Mouse (Mus musculus): ENCODE measurements around the gene Ccdc124. TPM values are rescaled to one million over a fixed set of nuclear protein-coding genes. Genes with fewer than 3 reads are reported as not detected.
A peak's percentile ranks its signal among the peaks of the same experiment; 100 is the strongest.

Ccdc124 gene
- total and polyA plus RNA-seq, 2 experiments: 22.1 to 34.4 TPM

- peak; percentile 98 for TF ChIP-seq CTCF (IDR thresholded peaks at IDR 0.05; ENCODE audit: low read depth, low read length)
- TF ChIP-seq POLR2A (IDR thresholded peaks at IDR 0.05; ENCODE audit: extremely low read depth, insufficient read depth, low read length): no peak
- peak; percentile 48 for DNase-seq (ENCODE audit: extremely low read depth, low read depth, low spot score)
- no peaks in the 10 kb centered on the region for H3K27me3 ChIP-seq (ENCODE audit: control insufficient read depth, insufficient read depth, low read length)
- no peak overlapping the region for H3K4me3 ChIP-seq (ENCODE audit: insufficient read depth, low read depth, low read length)
- H3K4me1 ChIP-seq (ENCODE audit: control insufficient read depth, insufficient read depth, low read length): peaks cover 7% of the 10 kb centered on the region
- no peaks in the 10 kb centered on the region for H3K79me2 ChIP-seq (ENCODE audit: control insufficient read depth, insufficient read depth, low read length)
- 5% methylated on average over 6 of the region's 6 CpGs for WGBS
- H3K27ac ChIP-seq (replicated peaks; ENCODE audit: insufficient read depth, low read depth, low read length): no peak overlapping the region
- H3K9ac ChIP-seq (ENCODE audit: low read depth, low read length): no peak overlapping the region
- H3K36me3 ChIP-seq (ENCODE audit: control insufficient read depth, insufficient read depth, low read length): no peaks in the 10 kb centered on the region
Observed at GRCm38 (mm10) chr8:70844523-70844922, 29.2 kb downstream of the Ccdc124 start.

GRCm38 (mm10) chr8:70843941-70844340, 29.8 kb downstream of the Ccdc124 start:
- TF ChIP-seq POLR2A (IDR thresholded peaks at IDR 0.05; ENCODE audit: extremely low read depth, insufficient read depth, low read length): no peak
- no peak for TF ChIP-seq CTCF (IDR thresholded peaks at IDR 0.05; ENCODE audit: low read depth, low read length)
- no peaks in the 10 kb centered on the region for H3K79me2 ChIP-seq (ENCODE audit: control insufficient read depth, insufficient read depth, low read length)
- DNase-seq (ENCODE audit: extremely low read depth, low read depth, low spot score): no peak
- no peak overlapping the region for H3K27ac ChIP-seq (replicated peaks; ENCODE audit: insufficient read depth, low read depth, low read length)
- H3K27me3 ChIP-seq (ENCODE audit: control insufficient read depth, insufficient read depth, low read length): no peaks in the 10 kb centered on the region
- H3K4me3 ChIP-seq (ENCODE audit: insufficient read depth, low read depth, low read length): no peak overlapping the region
- WGBS: 81% methylated on average over 8 of the region's 8 CpGs
- no peak overlapping the region for H3K9ac ChIP-seq (ENCODE audit: low read depth, low read length)
- H3K4me1 ChIP-seq (ENCODE audit: control insufficient read depth, insufficient read depth, low read length): peaks cover 7% of the 10 kb centered on the region
- no peaks in the 10 kb centered on the region for H3K36me3 ChIP-seq (ENCODE audit: control insufficient read depth, insufficient read depth, low read length)

GRCm38 (mm10) chr8:70843214-70843773, 30.4 kb downstream of the Ccdc124 start:
- no peak for DNase-seq (ENCODE audit: extremely low read depth, low read depth, low spot score)
- H3K27me3 ChIP-seq (ENCODE audit: control insufficient read depth, insufficient read depth, low read length): no peaks in the 10 kb centered on the region
- TF ChIP-seq POLR2A (IDR thresholded peaks at IDR 0.05; ENCODE audit: extremely low read depth, insufficient read depth, low read length) (no peak), CTCF (IDR thresholded peaks at IDR 0.05; ENCODE audit: low read depth, low read length) (no peak)
- H3K4me3 ChIP-seq (ENCODE audit: insufficient read depth, low read depth, low read length): no peak overlapping the region
- no peaks in the 10 kb centered on the region for H3K36me3 ChIP-seq (ENCODE audit: control insufficient read depth, insufficient read depth, low read length)
- H3K9ac ChIP-seq (ENCODE audit: low read depth, low read length): no peak overlapping the region
- WGBS: 77% methylated on average over 5 of the region's 5 CpGs
- H3K27ac ChIP-seq (replicated peaks; ENCODE audit: insufficient read depth, low read depth, low read length): no peak overlapping the region
- H3K79me2 ChIP-seq (ENCODE audit: control insufficient read depth, insufficient read depth, low read length): no peaks in the 10 kb centered on the region
- peaks cover 8% of the 10 kb centered on the region for H3K4me1 ChIP-seq (ENCODE audit: control insufficient read depth, insufficient read depth, low read length)

GRCm38 (mm10) chr8:70842484-70842883, 31.3 kb downstream of the Ccdc124 start:
- H3K4me3 ChIP-seq (ENCODE audit: insufficient read depth, low read depth, low read length): no peak overlapping the region
- H3K4me1 ChIP-seq (ENCODE audit: control insufficient read depth, insufficient read depth, low read length): peaks cover 8% of the 10 kb centered on the region
- no peaks in the 10 kb centered on the region for H3K27me3 ChIP-seq (ENCODE audit: control insufficient read depth, insufficient read depth, low read length)
- 77% methylated on average over 25 of the region's 25 CpGs for WGBS
- no peak for DNase-seq (ENCODE audit: extremely low read depth, low read depth, low spot score)
- no peaks in the 10 kb centered on the region for H3K36me3 ChIP-seq (ENCODE audit: control insufficient read depth, insufficient read depth, low read length)
- TF ChIP-seq CTCF (IDR thresholded peaks at IDR 0.05; ENCODE audit: low read depth, low read length) (no peak), POLR2A (IDR thresholded peaks at IDR 0.05; ENCODE audit: extremely low read depth, insufficient read depth, low read length) (no peak)
- no peak overlapping the region for H3K27ac ChIP-seq (replicated peaks; ENCODE audit: insufficient read depth, low read depth, low read length)
- H3K9ac ChIP-seq (ENCODE audit: low read depth, low read length): no peak overlapping the region
- H3K79me2 ChIP-seq (ENCODE audit: control insufficient read depth, insufficient read depth, low read length): no peaks in the 10 kb centered on the region

- peaks cover 8% of the 10 kb centered on the region for H3K4me1 ChIP-seq (ENCODE audit: control insufficient read depth, insufficient read depth, low read length)
- DNase-seq (ENCODE audit: extremely low read depth, low read depth, low spot score): peak; percentile 62
- no peak overlapping the region for H3K9ac ChIP-seq (ENCODE audit: low read depth, low read length)
- TF ChIP-seq CTCF (IDR thresholded peaks at IDR 0.05; ENCODE audit: low read depth, low read length) (peak; percentile 95), POLR2A (IDR thresholded peaks at IDR 0.05; ENCODE audit: extremely low read depth, insufficient read depth, low read length) (no peak)
- H3K79me2 ChIP-seq (ENCODE audit: control insufficient read depth, insufficient read depth, low read length): no peaks in the 10 kb centered on the region
- 38% methylated on average over 22 of the region's 22 CpGs for WGBS
- no peak overlapping the region for H3K4me3 ChIP-seq (ENCODE audit: insufficient read depth, low read depth, low read length)
- H3K36me3 ChIP-seq (ENCODE audit: control insufficient read depth, insufficient read depth, low read length): no peaks in the 10 kb centered on the region
- H3K27ac ChIP-seq (replicated peaks; ENCODE audit: insufficient read depth, low read depth, low read length): 0 out of 2 replicates have a peak overlapping the region, but pooled peaks have one; percentile 3
- H3K27me3 ChIP-seq (ENCODE audit: control insufficient read depth, insufficient read depth, low read length): no peaks in the 10 kb centered on the region
Observed at GRCm38 (mm10) chr8:70841147-70842072, 32.3 kb downstream of the Ccdc124 start.

All from liver, adult 2 months (tissue).